Mouse (Mus musculus) midbrain, embryonic 11.5 days (tissue): Measurements from ENCODE around the gene Fcho2. TPM values are rescaled to one million over a fixed set of nuclear protein-coding genes. Genes with fewer than 3 reads are reported as not detected.

ENCODE experiments used
- ATAC-seq: fragments of 200-750 bp; cut with Nextera tagmentation; 2 replicates; pipeline ENCODE4 v1.8.0; 2017; ENCODE audit warnings: moderate TSS enrichment, moderate library complexity; ENCODE audit not compliant: low FRiP score
- DNase-seq: peaks from one replicate; pipeline ENCODE4 v3.0.0; 2015; ENCODE audit warnings: low spot score; ENCODE audit errors: missing footprints
- H3K27ac ChIP-seq: fragments of 300-500 bp; sonication (generic); 2 replicates; pipeline ENCODE4 v1.5.1; 2014; ENCODE audit warnings: low read depth, low read length
- H3K27me3 ChIP-seq: fragments of 300-500 bp; sonication (generic); 2 replicates; pipeline ENCODE4 v1.6.1; 2014; ENCODE audit warnings: mild to moderate bottlenecking, low read length, moderate library complexity, mixed read lengths; ENCODE audit not compliant: control insufficient read depth, insufficient read depth
- H3K36me3 ChIP-seq: fragments of 300-500 bp; sonication (generic); 2 replicates; pipeline ENCODE4 v1.6.1; 2014; ENCODE audit warnings: mild to moderate bottlenecking, low read length, moderate library complexity, mixed read lengths; ENCODE audit not compliant: control insufficient read depth, insufficient read depth
- H3K4me1 ChIP-seq: fragments of 300-500 bp; sonication (generic); 2 replicates; pipeline ENCODE4 v1.6.1; 2014; ENCODE audit warnings: low read length; ENCODE audit not compliant: control insufficient read depth, insufficient read depth
- H3K4me2 ChIP-seq: fragments of 300-500 bp; sonication (generic); 2 replicates; pipeline ENCODE4 v1.6.1; 2014; ENCODE audit warnings: mild to moderate bottlenecking, moderate library complexity
- H3K4me3 ChIP-seq: fragments of 300-500 bp; sonication (generic); 2 replicates; pipeline ENCODE4 v1.5.1; 2014; ENCODE audit warnings: low read depth, low read length
- H3K9ac ChIP-seq: fragments of 300-500 bp; sonication (generic); 2 replicates; pipeline ENCODE4 v1.6.1; 2014; ENCODE audit warnings: low read length
- H3K9me3 ChIP-seq: fragments of 300-500 bp; sonication (generic); 2 replicates; pipeline ENCODE4 v1.6.1; 2016; ENCODE audit warnings: low read length; ENCODE audit not compliant: control insufficient read depth
- WGBS: fragments of 180-500 bp; shearing (Covaris S2); extraction: QIAGEN DNeasy Blood & Tissue Kit; methylation state at CpG from one replicate; pipeline ENCODE4 v1.1.7; 2014; 5-methylcytosine and 5-hydroxymethylcytosine counted together
- polyA plus RNA-seq: library from polyadenylated mRNA; unstranded; fragments of >200 nt; fragmentation: Nextera tagmentation; extraction: Ambion mirVana; gene quantifications from 2 replicates; pipeline ENCODE4 v1.2.1, GENCODE M21; 2014

Fcho2 gene
- polyA plus RNA-seq, 1 experiment from 2014 or later: 23.4 TPM

GRCm38 (mm10) chr13:98710655-98711054, 104.6 kb downstream of the Fcho2 start:
- Histone ChIP-seq H3K9me3 (no peaks in the 10 kb centered on the region), H3K27me3 (no peaks in the 10 kb centered on the region), H3K36me3 (no peaks in the 10 kb centered on the region; the same call in 1 of the 2 replicates), H3K9ac (no peak overlapping the region), H3K4me3 (no peak overlapping the region), H3K4me2 (no peak overlapping the region), H3K4me1 (no peaks in the 10 kb centered on the region), H3K27ac (no peak overlapping the region)
- WGBS: 96% methylated on average over 1 of the region's 1 CpGs
- ATAC-seq (no peak), DNase-seq (no peak)

GRCm38 (mm10) chr13:98710236-98710635, 105.0 kb downstream of the Fcho2 start:
- DNase-seq: no peak
- Histone ChIP-seq H3K27ac (no peak overlapping the region), H3K36me3 (no peaks in the 10 kb centered on the region; the same call in 1 of the 2 replicates), H3K4me3 (no peak overlapping the region), H3K9me3 (no peaks in the 10 kb centered on the region), H3K4me2 (no peak overlapping the region), H3K9ac (no peak overlapping the region), H3K4me1 (no peaks in the 10 kb centered on the region), H3K27me3 (no peaks in the 10 kb centered on the region)
- ATAC-seq: no peak
- WGBS: 76% methylated on average over 8 of the region's 8 CpGs

DNA sequence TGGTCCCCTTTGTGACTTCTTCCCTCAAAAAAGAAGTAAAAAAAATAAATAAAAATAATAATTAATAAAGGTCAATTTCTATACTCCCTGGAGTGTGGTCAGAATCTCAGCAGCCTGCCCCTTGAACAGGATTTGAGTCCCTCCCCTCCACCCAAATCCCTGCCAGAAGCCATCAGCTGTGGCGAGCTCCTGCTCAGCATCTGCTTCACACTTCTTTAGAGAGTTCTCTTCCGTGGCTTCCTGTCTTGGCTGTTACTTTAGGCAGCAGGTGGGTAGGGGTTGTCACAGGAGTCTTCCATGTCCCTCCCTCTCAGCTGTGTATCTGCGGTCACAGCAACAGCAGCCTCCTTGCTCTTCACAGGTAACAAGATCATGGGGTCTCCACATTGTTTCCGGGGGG, 109.7 kb downstream of the Fcho2 start:
- ATAC-seq (no peak), DNase-seq (no peak)
- H3K36me3 ChIP-seq: no peaks in the 10 kb centered on the region
- no peaks in the 10 kb centered on the region for H3K27me3 ChIP-seq
- no peak overlapping the region for H3K4me2 ChIP-seq
- H3K4me3 ChIP-seq: no peak overlapping the region
- no peak overlapping the region for H3K9ac ChIP-seq
- H3K4me1 ChIP-seq: no peaks in the 10 kb centered on the region
- H3K9me3 ChIP-seq: no peaks in the 10 kb centered on the region
- WGBS: 77% methylated on average over 4 of the region's 4 CpGs
- H3K27ac ChIP-seq: no peak overlapping the region

GRCm38 (mm10) chr13:98703786-98704185, 111.5 kb downstream of the Fcho2 start:
- H3K4me3 ChIP-seq: no peak overlapping the region
- H3K27ac ChIP-seq: no peak overlapping the region
- H3K4me2 ChIP-seq: no peak overlapping the region
- DNase-seq (no peak), ATAC-seq (no peak)
- H3K9me3 ChIP-seq: no peaks in the 10 kb centered on the region
- H3K27me3 ChIP-seq: no peaks in the 10 kb centered on the region
- H3K9ac ChIP-seq: no peak overlapping the region
- H3K36me3 ChIP-seq: no peaks in the 10 kb centered on the region
- 88% methylated on average over 8 of the region's 8 CpGs for WGBS
- no peaks in the 10 kb centered on the region for H3K4me1 ChIP-seq

DNA sequence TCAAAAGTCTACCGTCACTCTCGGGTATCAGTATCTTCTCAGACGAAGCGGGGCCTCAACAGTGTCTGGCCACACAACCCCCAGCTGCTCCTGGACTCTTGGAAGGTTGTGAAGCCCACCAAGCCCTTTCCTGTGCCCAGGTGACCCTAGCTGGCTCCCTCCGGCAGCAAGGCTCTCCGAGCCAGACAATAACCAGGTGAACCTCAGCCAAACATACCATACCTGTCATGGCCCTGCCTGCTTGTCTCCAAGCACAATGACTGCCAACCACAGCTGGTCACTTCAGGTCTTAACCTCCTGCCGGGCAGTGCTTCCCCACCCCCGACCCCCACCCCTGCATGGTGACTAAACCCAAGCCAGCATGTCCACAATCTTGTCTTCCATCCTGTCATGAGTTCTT, 112.9 kb downstream of the Fcho2 start:
- H3K9me3 ChIP-seq: no peaks in the 10 kb centered on the region
- no peaks in the 10 kb centered on the region for H3K27me3 ChIP-seq
- no peak overlapping the region for H3K4me3 ChIP-seq
- ATAC-seq: no peak
- H3K4me2 ChIP-seq: no peak overlapping the region
- WGBS: 89% methylated on average over 8 of the region's 8 CpGs
- no peak overlapping the region for H3K27ac ChIP-seq
- no peak for DNase-seq
- no peaks in the 10 kb centered on the region for H3K4me1 ChIP-seq
- no peaks in the 10 kb centered on the region for H3K36me3 ChIP-seq
- H3K9ac ChIP-seq: no peak overlapping the region

- no peak for DNase-seq
- Histone ChIP-seq H3K4me2 (no peak overlapping the region), H3K9me3 (no peaks in the 10 kb centered on the region), H3K4me1 (no peaks in the 10 kb centered on the region), H3K27ac (no peak overlapping the region), H3K9ac (no peak overlapping the region), H3K27me3 (no peaks in the 10 kb centered on the region), H3K36me3 (no peaks in the 10 kb centered on the region), H3K4me3 (no peak overlapping the region)
- 83% methylated on average over 5 of the region's 5 CpGs for WGBS
- no peak for ATAC-seq
Observed at GRCm38 (mm10) chr13:98701309-98701675, 114.0 kb downstream of the Fcho2 start.

DNA sequence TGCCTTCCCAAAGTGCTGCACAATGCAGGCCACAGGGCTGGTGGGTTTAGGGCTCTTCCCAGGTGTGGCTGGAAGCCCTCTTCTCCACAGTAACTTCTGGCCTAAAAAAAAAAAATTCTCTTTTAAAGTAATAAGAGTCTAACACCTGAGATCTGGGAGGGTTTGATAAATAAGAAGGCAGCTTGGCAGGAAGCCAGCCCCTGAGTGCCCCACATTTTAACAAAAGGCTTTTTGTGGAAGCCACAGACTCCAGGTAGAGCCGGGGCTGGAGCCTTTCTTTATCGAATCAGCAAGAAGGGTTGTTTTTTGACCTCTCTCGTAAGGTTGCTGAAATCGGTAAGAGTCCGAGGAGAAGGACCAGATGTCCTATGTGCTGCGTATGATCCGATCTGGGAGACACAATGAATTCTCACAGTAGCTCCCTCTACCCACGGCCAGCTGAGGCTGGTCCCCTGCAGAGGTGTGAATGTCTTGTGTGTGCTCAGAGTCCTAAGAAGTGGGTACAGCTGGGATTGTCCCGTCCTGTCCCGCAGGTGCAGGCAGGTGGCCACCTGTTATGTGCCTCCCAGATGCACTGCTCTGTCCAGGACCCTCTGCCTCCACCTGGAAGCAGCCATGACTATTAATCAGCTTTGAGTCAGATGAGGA, 114.5 kb downstream of the Fcho2 start:
- ATAC-seq (no peak), DNase-seq (no peak)
- no peak overlapping the region for H3K4me2 ChIP-seq
- no peaks in the 10 kb centered on the region for H3K36me3 ChIP-seq
- 80% methylated on average over 10 of the region's 10 CpGs for WGBS
- no peaks in the 10 kb centered on the region for H3K27me3 ChIP-seq
- no peak overlapping the region for H3K4me3 ChIP-seq
- H3K27ac ChIP-seq: no peak overlapping the region
- H3K4me1 ChIP-seq: no peaks in the 10 kb centered on the region
- H3K9ac ChIP-seq: no peak overlapping the region
- no peaks in the 10 kb centered on the region for H3K9me3 ChIP-seq

GRCm38 (mm10) chr13:98699982-98700540, 115.2 kb downstream of the Fcho2 start:
- H3K9me3 ChIP-seq: no peaks in the 10 kb centered on the region
- 88% methylated on average over 5 of the region's 5 CpGs for WGBS
- H3K9ac ChIP-seq: no peak overlapping the region
- H3K27me3 ChIP-seq: peaks cover 6% of the 10 kb centered on the region; the same call in 1 of the 2 replicates
- H3K36me3 ChIP-seq: no peaks in the 10 kb centered on the region
- no peak for DNase-seq
- no peak overlapping the region for H3K4me2 ChIP-seq
- no peak overlapping the region for H3K4me3 ChIP-seq
- no peak for ATAC-seq
- H3K27ac ChIP-seq: no peak overlapping the region
- H3K4me1 ChIP-seq: no peaks in the 10 kb centered on the region; the same call in 1 of the 2 replicates

DNA sequence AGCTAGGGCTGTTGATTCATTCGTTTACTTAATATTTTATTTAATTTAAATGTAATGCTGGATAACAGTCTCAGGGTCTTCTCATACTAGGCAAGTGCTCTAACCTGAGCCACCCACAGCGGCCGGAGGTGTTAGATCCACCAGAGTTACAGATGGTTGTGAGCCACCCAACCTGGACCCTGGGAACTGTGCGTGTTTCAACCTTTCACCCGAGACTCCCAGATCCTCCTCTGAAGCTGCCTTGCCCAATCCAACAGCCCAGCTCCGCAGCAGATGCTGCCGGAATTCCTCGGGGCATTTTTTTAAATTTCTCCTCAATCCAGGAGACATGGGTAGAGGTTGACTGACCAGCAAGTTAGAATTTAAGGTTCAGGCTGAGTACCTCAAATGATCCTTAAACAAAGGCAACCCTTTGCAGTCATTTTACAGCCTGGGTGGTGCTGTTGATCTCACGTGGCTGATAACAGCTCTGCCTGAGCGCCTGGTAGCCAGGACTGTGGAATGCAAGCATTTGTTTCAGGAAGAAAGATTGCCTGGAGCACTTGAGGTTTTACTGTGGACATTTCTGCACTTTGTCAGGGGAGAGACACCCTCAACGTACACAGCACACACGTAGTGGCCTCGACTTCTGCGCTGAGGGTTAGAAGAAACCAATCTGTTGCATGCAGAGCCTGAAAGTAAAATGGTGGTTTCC, 116.1 kb downstream of the Fcho2 start:
- ATAC-seq: no peak
- Histone ChIP-seq H3K27ac (no peak overlapping the region), H3K27me3 (peaks cover 14% of the 10 kb centered on the region), H3K4me3 (no peak overlapping the region), H3K9me3 (no peaks in the 10 kb centered on the region), H3K36me3 (no peaks in the 10 kb centered on the region), H3K4me1 (peaks cover 4% of the 10 kb centered on the region; the same call in 1 of the 2 replicates), H3K9ac (no peak overlapping the region), H3K4me2 (no peak overlapping the region)
- DNase-seq: no peak
- WGBS: 83% methylated on average over 14 of the region's 14 CpGs
